Mouse (Mus musculus) cortical plate, adult 2 months (tissue): ENCODE measurements at regions not wholly inside any gene's neighbourhood (a gene's known extent, or its start where the extent isn't known, plus 50 kb on each side); places are given as distances from the start of the nearest gene placed in this dataset.

Experiments
- CTCF ChIP-seq: fragments of 200-500 bp; IDR thresholded peaks from 2 replicates; pipeline ENCODE4 v1.5.1; 2011; ENCODE audit warnings: mild to moderate bottlenecking, control low read depth, low read length; ENCODE audit not compliant: insufficient read depth; ENCODE audit errors: extremely low read depth
- POLR2A ChIP-seq: fragments of 200-500 bp; IDR thresholded peaks from 2 replicates; pipeline ENCODE4 v1.6.1; 2011; ENCODE audit warnings: mild to moderate bottlenecking, low read length, control low read depth; ENCODE audit not compliant: insufficient read depth; ENCODE audit errors: extremely low read depth

DNA sequence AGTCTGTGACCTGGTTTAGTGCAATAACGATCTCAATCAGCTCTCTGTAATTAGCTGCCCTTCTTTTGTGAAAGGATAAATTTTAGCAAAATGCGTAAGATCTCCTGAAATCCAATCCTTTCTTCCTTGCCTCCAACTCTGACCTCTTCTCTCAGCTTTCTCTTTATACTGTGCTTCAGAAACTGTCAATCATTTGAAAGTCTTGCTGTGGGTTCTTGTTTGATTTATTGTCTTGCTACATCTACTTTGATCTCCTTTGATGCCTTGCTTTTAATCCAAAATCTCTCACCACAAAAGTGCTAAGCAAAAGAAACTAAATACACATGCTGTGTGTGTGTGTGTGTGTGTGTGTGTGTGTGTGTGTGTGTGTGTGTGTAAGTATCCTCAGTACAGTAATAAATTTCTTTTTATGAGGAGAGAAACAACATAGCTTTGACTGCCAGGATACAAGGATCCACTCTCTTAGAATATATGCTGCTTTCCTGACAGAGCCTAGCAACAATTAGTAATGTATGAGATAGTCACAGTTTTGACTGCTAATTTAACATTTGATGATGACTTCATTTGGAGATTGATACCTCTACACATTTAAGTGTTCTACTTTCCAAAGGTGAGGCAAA is 270.5 kb downstream of the Cdh11 start:
- no peak for TF ChIP-seq POLR2A
- no peak for TF ChIP-seq CTCF
